Mouse (Mus musculus) megakaryocyte-erythroid progenitor cell, adult 5 weeks (primary cell): ENCODE results near the gene Pramel1. TPM values are rescaled to one million over a fixed set of nuclear protein-coding genes. Genes with fewer than 3 reads are reported as not detected.

Experiments used
- polyA plus RNA-seq: library from polyadenylated mRNA; stranded (reverse); fragments of >175 nt; gene quantifications from 2 replicates; pipeline ENCODE4 v1.2.3, GENCODE M21; 2012

Gene Pramel1
- not detected in 2 replicates for polyA plus RNA-seq

GRCm38 (mm10) chr4:143394181-143394580 is at the start of gene Pramel1:
Gene Pramel1 (plus strand): TSS chr4:143394428.

DNA sequence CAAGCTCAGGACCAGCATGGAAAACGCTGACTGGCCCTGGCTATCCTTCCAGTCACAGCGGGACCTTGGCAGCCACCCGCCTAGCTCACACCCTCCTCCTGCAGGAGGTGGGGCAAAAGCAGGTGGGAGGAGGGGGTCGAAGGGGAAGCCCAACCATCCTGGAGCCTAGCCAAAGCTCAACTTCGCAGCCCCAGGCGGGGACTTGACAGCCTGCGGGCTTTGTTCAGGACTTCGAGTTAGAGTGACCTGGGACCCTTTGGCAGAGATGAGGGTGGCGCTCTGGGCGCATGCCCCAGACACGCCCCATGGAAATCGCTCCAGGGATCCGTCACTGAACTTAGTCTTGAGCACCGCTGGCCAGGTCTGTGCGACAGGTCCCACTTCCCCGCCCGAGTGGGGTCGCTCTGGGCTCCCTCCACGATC is 44.7 kb upstream of the Pramel1 start, which contains the start of gene Lrrc38:
Gene Lrrc38, plus strand, starts transcription at position 274 of the 423 bp plus-strand sequence.

GRCm38 (mm10) chr4:143412219-143413092 is 18.2 kb downstream of the Pramel1 start, which contains the start of gene Pramef8:
Gene Pramef8 (plus strand): TSS chr4:143412426.

Other genes with a start within 250 kb of the Pramel1 start
- gene Prdm2, start 181.4 kb upstream of the Pramel1 start, polyA plus RNA-seq: 9.2 and 10.3 TPM in 2 replicates
- not detected in 2 replicates for gene Pdpn, start 94.9 kb upstream of the Pramel1 start, polyA plus RNA-seq
- gene Lrrc38, start 44.7 kb upstream of the Pramel1 start, polyA plus RNA-seq: not detected in 2 replicates
- 0.49 and 0.52 TPM in 2 replicates for gene Pramef8, start 18.0 kb downstream of the Pramel1 start, polyA plus RNA-seq
- gene Oog4, start 55.9 kb downstream of the Pramel1 start, polyA plus RNA-seq: not detected in 2 replicates
- not detected in 2 replicates for gene Gm13043, start 116.9 kb downstream of the Pramel1 start, polyA plus RNA-seq
- gene Gm13040, start 141.5 kb downstream of the Pramel1 start, polyA plus RNA-seq: not detected in 2 replicates
- not detected in 2 replicates for gene BC080695, start 157.3 kb downstream of the Pramel1 start, polyA plus RNA-seq
- not detected in 2 replicates for gene Gm13057, start 157.3 kb downstream of the Pramel1 start, polyA plus RNA-seq
- gene Gm13083, start 220.6 kb downstream of the Pramel1 start, polyA plus RNA-seq: not detected in 2 replicates